Mouse (Mus musculus) liver, embryonic 14.5 days (tissue): ENCODE data around the gene Rnf7. TPM values are rescaled to one million over a fixed set of nuclear protein-coding genes. Genes with fewer than 3 reads are reported as not detected.

Experiments
- ATAC-seq: fragments of 200-750 bp; cut with Nextera tagmentation; 2 replicates; pipeline ENCODE4 v1.8.0; 2017; ENCODE audit warnings: moderate number of reproducible peaks, mild to moderate bottlenecking, moderate library complexity; ENCODE audit not compliant: insufficient read depth
- DNase-seq, 3 experiments: peaks; one replicate each; pipeline ENCODE4 v3.0.0-alpha.2; 2012 to 2013; ENCODE audit warnings: low read depth in 3 of 3, low spot score in 3 of 3
- H3K27ac ChIP-seq: fragments of 300-500 bp; sonication (generic); 2 replicates; pipeline ENCODE4 v1.5.1; 2014; ENCODE audit warnings: moderate library complexity, mild to moderate bottlenecking, control low read depth, inconsistent platforms
- H3K27me3 ChIP-seq: fragments of 300-500 bp; sonication (generic); 2 replicates; pipeline ENCODE4 v1.6.1; 2014; ENCODE audit warnings: mild to moderate bottlenecking, low read length, moderate library complexity; ENCODE audit not compliant: control insufficient read depth, insufficient read depth
- H3K36me3 ChIP-seq: fragments of 300-500 bp; sonication (generic); replicated peaks from 2 replicates; pipeline ENCODE4 v1.6.1; 2014; ENCODE audit warnings: low read depth; ENCODE audit not compliant: control insufficient read depth, insufficient read depth
- H3K4me1 ChIP-seq, 2 experiments: fragments of 200-500 bp in 1 of 2; fragments of 300-500 bp in 1 of 2; sonication (generic) in 1 of 2; replicated peaks; 2 replicates each; pipeline ENCODE4 v1.6.1; 2012 to 2014; ENCODE audit warnings: antibody characterized with exemption in 1 of 2, inconsistent platforms in 1 of 2, low read length in 1 of 2; ENCODE audit not compliant: control insufficient read depth in 2 of 2, insufficient read depth in 2 of 2
- H3K4me2 ChIP-seq: fragments of 300-500 bp; sonication (generic); 2 replicates; pipeline ENCODE4 v1.6.1; 2014; ENCODE audit warnings: low read depth, mild to moderate bottlenecking, control low read depth, moderate library complexity
- H3K4me3 ChIP-seq, 2 experiments: fragments of 200-500 bp in 1 of 2; fragments of 300-500 bp in 1 of 2; sonication (generic) in 1 of 2; 2 replicates each; pipeline ENCODE4 v1.5.1; 2012 to 2014; ENCODE audit warnings: low read depth in 2 of 2, low read length in 2 of 2, mild to moderate bottlenecking in 2 of 2, control low read depth in 1 of 2, inconsistent platforms in 1 of 2, moderate library complexity in 1 of 2; ENCODE audit not compliant: insufficient read depth in 1 of 2
- H3K9ac ChIP-seq: fragments of 300-500 bp; sonication (generic); replicated peaks from 2 replicates; pipeline ENCODE4 v1.6.1; 2014; ENCODE audit warnings: mild to moderate bottlenecking, control low read depth, moderate library complexity
- H3K9me3 ChIP-seq: fragments of 300-500 bp; sonication (generic); 2 replicates; pipeline ENCODE4 v1.6.1; 2016; ENCODE audit warnings: low read length, mixed read lengths; ENCODE audit not compliant: control insufficient read depth
- CTCF ChIP-seq: IDR thresholded peaks from 2 replicates; pipeline ENCODE4 v1.5.1; 2016; ENCODE audit warnings: antibody characterized with exemption, low read depth, control low read depth
- EP300 ChIP-seq: IDR thresholded peaks from 2 replicates; pipeline ENCODE4 v1.6.1; 2016; ENCODE audit warnings: antibody characterized with exemption, low read depth
- WGBS: fragments of 180-500 bp; shearing (Covaris S2); extraction: QIAGEN DNeasy Blood & Tissue Kit; methylation state at CpG from one replicate; pipeline ENCODE4 v1.1.7; 2014; ENCODE audit not compliant: insufficient replicate concordance; 5-methylcytosine and 5-hydroxymethylcytosine counted together
- polyA plus RNA-seq, 2 experiments: library from polyadenylated mRNA; depleted of rRNA in 1 of 2; stranded (reverse) in 1 of 2; unstranded in 1 of 2; fragments of >200 nt; fragmentation: Nextera tagmentation in 1 of 2; extraction: Ambion mirVana in 1 of 2; gene quantifications; 2 replicates each; pipeline versions ENCODE4 v1.2.1 to v1.2.3; 2012 to 2014

The Rnf7 gene
- polyA plus RNA-seq, 2 experiments, result 64.2 to 78.6 TPM

DNA sequence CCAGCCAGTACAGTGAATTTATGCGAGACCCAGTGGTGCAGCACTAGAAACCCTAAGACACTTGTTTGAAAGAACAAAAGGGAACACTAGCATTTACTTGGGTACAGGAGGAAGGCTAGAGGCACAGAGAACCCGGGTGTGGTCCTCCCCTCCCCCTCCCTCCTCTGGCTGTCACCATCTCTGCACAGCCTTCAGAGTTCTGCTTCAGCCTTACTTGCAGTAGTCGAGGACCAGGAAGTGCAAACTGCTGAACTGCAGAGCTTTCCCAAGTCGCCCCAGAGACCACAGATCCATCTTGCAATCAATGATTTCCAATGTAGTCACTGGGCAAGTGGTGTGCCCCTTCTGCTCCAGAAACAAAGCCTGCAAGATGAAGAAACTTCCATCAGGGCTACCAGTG, 39.0 kb upstream of the Rnf7 start:
- DNase-seq, result no peak

DNA sequence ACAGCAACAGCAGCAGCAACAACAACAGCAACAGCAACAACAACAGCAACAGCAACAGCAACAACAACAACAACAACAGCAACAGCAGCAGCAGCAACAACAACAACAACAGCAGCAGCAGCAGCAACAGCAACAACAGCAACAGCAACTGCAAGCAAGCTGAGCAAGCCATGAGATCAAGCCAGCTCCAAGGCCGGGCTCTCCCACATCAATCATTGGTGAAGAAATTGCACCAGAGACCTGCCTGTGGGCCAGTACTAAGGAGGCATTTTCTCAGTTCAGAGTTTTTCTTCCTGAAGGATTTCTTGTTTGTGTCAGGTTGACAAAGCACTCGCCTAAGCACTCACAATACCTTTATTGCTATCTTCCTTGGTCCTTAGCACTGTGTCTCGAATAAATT, 38.3 kb upstream of the Rnf7 start:
- ATAC-seq, result no peak
- Histone ChIP-seq H3K27me3 (no peaks in the 10 kb centered on the region), H3K4me1 (peaks cover 13 to 15% of the 10 kb centered on the region in 2 experiments), H3K4me2 (no peak overlapping the region), H3K36me3 (no peaks in the 10 kb centered on the region), H3K4me3 (no peak overlapping the region), H3K9ac (no peak overlapping the region), H3K9me3 (no peaks in the 10 kb centered on the region), H3K27ac (no peak overlapping the region)
- WGBS, result 62% methylated on average over 3 of the region's 3 CpGs
- no peak for DNase-seq
- no peak for TF ChIP-seq EP300
- TF ChIP-seq CTCF, result no peak

More for the DNA sequence above, 39.0 kb upstream of the Rnf7 start:
- H3K4me3 ChIP-seq, result no peak overlapping the region
- no peak overlapping the region for H3K9ac ChIP-seq
- no peaks in the 10 kb centered on the region for H3K27me3 ChIP-seq
- WGBS, result 19% methylated on average over 4 of the region's 4 CpGs
- ATAC-seq, result no peak
- no peak overlapping the region for H3K4me2 ChIP-seq
- H3K36me3 ChIP-seq, result no peaks in the 10 kb centered on the region
- no peak for TF ChIP-seq CTCF
- TF ChIP-seq EP300, result no peak
- no peaks in the 10 kb centered on the region for H3K9me3 ChIP-seq
- no peak overlapping the region for H3K27ac ChIP-seq
- peaks cover 13 to 15% of the 10 kb centered on the region in 2 experiments for H3K4me1 ChIP-seq

DNA sequence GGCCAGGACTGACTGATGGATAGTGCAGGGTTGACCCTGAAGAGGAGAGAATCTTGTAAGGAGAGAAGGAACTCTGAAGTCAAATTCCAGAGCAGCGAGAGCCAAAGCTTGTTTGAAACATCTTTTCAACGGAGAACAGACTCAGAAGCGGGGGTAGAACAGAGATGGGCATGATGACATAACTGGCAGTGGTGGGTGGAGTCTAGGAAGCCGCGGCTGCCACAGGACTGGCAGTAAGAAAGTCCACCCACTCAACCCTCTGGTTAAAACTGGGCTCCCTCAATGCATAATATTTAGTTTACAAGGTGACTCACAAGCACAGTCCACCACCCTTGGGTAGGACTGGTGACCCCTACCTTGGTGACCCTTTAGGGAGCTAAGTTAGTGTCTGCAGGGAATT, 37.3 kb upstream of the Rnf7 start:
- ATAC-seq, result no peak
- H3K27ac ChIP-seq, result no peak overlapping the region
- DNase-seq, result no peak
- WGBS, result 49% methylated on average over 5 of the region's 5 CpGs
- H3K36me3 ChIP-seq, result no peaks in the 10 kb centered on the region
- H3K4me3 ChIP-seq, result no peak overlapping the region
- no peaks in the 10 kb centered on the region for H3K9me3 ChIP-seq
- peaks cover 13 to 15% of the 10 kb centered on the region in 2 experiments for H3K4me1 ChIP-seq
- TF ChIP-seq CTCF (no peak), EP300 (no peak)
- no peak overlapping the region for H3K9ac ChIP-seq
- H3K4me2 ChIP-seq, result no peak overlapping the region
- no peaks in the 10 kb centered on the region for H3K27me3 ChIP-seq

DNA sequence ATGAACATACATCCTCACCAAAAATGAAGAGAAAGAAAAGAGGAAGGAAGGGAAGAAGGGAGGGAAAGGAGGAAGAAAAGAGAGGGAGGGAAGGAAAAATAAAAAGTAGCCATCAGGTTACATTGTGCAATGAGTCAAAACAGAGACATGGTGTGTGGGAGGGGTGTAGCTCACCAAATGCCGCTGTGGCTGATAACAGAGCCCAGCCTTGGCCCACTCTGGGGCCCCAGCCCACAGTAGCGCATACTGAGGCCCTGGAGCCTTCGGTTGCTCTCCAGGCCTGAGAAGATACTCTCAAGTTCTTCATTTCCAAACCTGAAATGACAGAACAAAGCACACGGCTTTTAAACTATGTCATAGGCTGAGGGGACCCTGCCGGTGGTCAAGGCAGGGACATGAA, 35.8 kb upstream of the Rnf7 start:
- whole genome bisulfite sequencing, result 20% methylated on average over 5 of the region's 5 CpGs
- Histone ChIP-seq H3K9ac (no peak overlapping the region; the same call in 1 of the 2 replicates), H3K9me3 (no peaks in the 10 kb centered on the region), H3K4me3 (no peak overlapping the region), H3K27me3 (no peaks in the 10 kb centered on the region), H3K27ac (no peak overlapping the region; the same call in 1 of the 2 replicates), H3K36me3 (no peaks in the 10 kb centered on the region), H3K4me1 (peaks cover 13 to 15% of the 10 kb centered on the region in 2 experiments), H3K4me2 (peak overlapping the region; percentile 47)
- ATAC-seq, result peak; percentile 87
- DNase-seq, result no peak
- TF ChIP-seq EP300, result no peak
- no peak for TF ChIP-seq CTCF

DNA sequence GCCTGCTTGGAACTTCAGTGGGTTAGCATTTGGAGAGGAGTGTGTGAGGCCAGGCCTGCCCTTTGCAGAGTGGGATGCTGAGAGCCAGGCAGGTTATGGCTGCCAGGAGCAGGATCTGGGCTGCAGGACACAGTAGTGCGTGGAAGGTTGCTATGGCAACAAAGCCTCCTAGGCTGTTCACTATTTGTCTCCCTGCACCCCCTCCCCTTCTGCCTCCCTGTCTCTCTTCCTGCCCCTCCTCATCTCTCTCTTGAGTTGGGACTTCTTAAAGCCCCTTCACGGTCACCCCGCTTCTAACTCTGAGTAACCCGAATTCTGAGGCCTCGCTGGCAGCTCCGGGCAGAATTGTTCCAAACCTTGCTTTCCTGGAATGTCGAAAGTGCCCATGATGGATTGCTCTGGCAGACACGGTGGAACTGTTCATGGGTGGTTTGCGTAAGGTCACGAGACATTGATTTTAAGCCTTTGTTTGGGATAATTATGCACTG, 27.6 kb upstream of the Rnf7 start:
- H3K4me1 ChIP-seq, result peaks cover 0 to 2% of the 10 kb centered on the region in 2 experiments; a peak in 1 of 4 replicates
- ATAC-seq (no peak), DNase-seq (no peak)
- no peaks in the 10 kb centered on the region for H3K9me3 ChIP-seq
- H3K4me3 ChIP-seq, result no peak overlapping the region
- no peaks in the 10 kb centered on the region for H3K27me3 ChIP-seq
- H3K4me2 ChIP-seq, result no peak overlapping the region
- no peak for TF ChIP-seq EP300
- TF ChIP-seq CTCF, result no peak
- no peak overlapping the region for H3K9ac ChIP-seq
- no peak overlapping the region for H3K27ac ChIP-seq
- WGBS, result 55% methylated on average over 10 of the region's 10 CpGs
- no peaks in the 10 kb centered on the region for H3K36me3 ChIP-seq
